Mouse (Mus musculus) ES-Bruce4 (cell line): ENCODE data around the gene Arhgap28.

ENCODE experiments used
- CTCF ChIP-seq: IDR thresholded peaks from one replicate; pipeline ENCODE4 v1.8.1; 2011; ENCODE audit warnings: low read depth, low read length
- EP300 ChIP-seq: IDR thresholded peaks from 2 replicates; pipeline ENCODE4 v1.6.1; 2011; ENCODE audit warnings: low read depth, low read length; ENCODE audit not compliant: insufficient read depth
- POLR2A ChIP-seq: IDR thresholded peaks from one replicate; pipeline ENCODE4 v1.8.1; 2011; ENCODE audit warnings: low read length; ENCODE audit not compliant: insufficient read depth

- TF ChIP-seq EP300 (no peak), POLR2A (no peak), CTCF (no peak)
Observed at GRCm38 (mm10) chr17:67945453-67945852, 58.5 kb downstream of the Arhgap28 start.
